Mouse (Mus musculus): ENCODE results near the gene Kif23. TPM values are rescaled to one million over a fixed set of nuclear protein-coding genes. Genes with fewer than 3 reads are reported as not detected.

The Kif23 gene
- polyA plus RNA-seq, 1 experiment = 182 TPM

DNA sequence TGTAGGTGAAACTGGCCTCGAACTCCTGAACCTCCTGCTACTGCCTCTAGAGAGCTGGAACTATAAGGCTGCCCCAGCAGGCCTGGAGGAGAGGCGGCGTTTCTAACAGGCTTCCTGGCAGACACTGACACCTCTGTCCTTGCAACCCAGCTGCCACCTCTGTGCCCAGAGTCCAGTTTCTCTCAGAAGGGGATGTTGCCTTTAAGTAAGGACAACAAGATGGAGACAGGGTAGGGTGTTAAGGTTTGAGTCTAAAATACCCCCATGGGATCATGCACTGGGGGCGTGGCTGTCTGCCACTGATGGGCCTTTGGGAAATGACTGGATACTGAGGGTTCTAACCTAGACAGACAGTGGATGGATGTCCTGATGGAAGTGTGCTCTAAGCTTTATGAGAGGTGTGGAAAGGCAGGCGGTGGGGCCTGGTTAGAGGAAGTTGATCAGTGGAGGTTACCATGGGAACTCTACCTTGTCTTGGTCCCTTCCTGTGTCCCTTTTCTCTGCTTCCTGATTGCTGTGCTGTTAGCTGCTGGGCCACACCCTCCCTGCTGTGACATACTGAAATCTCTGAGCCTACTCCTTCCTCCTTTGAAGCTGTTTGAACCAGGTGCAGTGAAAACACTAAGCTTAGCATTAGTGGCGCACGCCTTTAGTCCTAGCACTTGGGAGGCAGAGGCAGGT is 36.5 kb upstream of the Kif23 start:
- Histone ChIP-seq H3K9ac (ENCODE audit: low read depth, poor library complexity, severe bottlenecking) (no peak overlapping the region), H3K4me1 (ENCODE audit: control insufficient read depth, insufficient read depth, low read length) (no peaks in the 10 kb centered on the region), H3K36me3 (ENCODE audit: control insufficient read depth, insufficient read depth, low read length, poor library complexity, severe bottlenecking) (no peaks in the 10 kb centered on the region), H3K27me3 (ENCODE audit: control insufficient read depth, insufficient read depth, low read length, poor library complexity, severe bottlenecking) (no peaks in the 10 kb centered on the region), H3K27ac (ENCODE audit: insufficient read depth, low read length) (no peak overlapping the region), H3K9me3 (replicated peaks; ENCODE audit: control insufficient read depth, insufficient read depth, low read length, poor library complexity, severe bottlenecking) (no peaks in the 10 kb centered on the region), H3K4me3 (ENCODE audit: low read depth, low read length) (no peak overlapping the region)
- TF ChIP-seq POLR2A (IDR thresholded peaks at IDR 0.05; ENCODE audit: insufficient read depth, low read length) = no peak
- no peak for TF ChIP-seq CTCF (IDR thresholded peaks at IDR 0.05; ENCODE audit: low read depth, low read length)

DNA sequence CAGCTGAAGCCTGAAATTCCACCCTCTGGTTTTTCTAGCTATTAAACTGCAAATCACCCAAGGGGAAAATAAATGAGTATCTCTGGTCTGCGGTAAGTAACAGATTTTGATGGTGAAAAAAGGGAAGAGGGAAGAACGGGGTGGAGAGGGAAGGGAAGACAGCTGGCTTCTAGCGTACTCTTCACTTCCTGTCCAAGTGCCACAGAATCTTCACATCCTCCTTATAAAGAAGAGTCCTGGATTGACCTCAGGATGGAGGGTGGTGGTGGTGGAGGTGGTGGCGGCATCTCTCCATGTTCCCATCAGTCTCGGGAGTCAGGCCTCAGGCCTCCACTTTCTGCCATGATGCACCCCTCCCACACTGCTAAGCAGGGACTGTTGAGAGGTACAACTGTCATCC is 35.3 kb upstream of the Kif23 start:
- Histone ChIP-seq H3K4me1 (ENCODE audit: control insufficient read depth, insufficient read depth, low read length) (no peaks in the 10 kb centered on the region), H3K9ac (ENCODE audit: low read depth, poor library complexity, severe bottlenecking) (no peak overlapping the region), H3K36me3 (ENCODE audit: control insufficient read depth, insufficient read depth, low read length, poor library complexity, severe bottlenecking) (no peaks in the 10 kb centered on the region), H3K27ac (ENCODE audit: insufficient read depth, low read length) (no peak overlapping the region), H3K27me3 (ENCODE audit: control insufficient read depth, insufficient read depth, low read length, poor library complexity, severe bottlenecking) (no peaks in the 10 kb centered on the region), H3K4me3 (ENCODE audit: low read depth, low read length) (no peak overlapping the region), H3K9me3 (replicated peaks; ENCODE audit: control insufficient read depth, insufficient read depth, low read length, poor library complexity, severe bottlenecking) (no peaks in the 10 kb centered on the region)
- TF ChIP-seq POLR2A (IDR thresholded peaks at IDR 0.05; ENCODE audit: insufficient read depth, low read length) (no peak), CTCF (IDR thresholded peaks at IDR 0.05; ENCODE audit: low read depth, low read length) (no peak), EP300 (IDR thresholded peaks at IDR 0.05; ENCODE audit: insufficient read depth, low read depth, low read length) (no peak)

DNA sequence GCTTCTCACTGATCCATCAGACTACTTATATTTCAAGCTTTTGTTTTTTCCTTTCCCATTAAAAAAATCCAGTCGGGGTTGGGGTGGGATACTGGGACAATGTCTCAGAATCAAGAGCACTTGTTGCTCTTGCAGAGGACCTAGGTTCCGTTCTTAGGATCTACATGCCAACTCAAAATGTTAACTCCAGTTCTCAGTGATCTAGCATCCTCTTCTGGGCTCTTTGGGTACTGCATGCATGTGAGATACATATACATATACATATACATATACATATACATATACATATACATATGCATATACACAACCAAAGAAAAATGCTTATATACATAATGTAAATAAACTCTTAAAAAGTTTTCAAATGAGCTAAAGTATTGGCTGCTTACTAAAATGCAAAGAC is 33.4 kb upstream of the Kif23 start:
- no peaks in the 10 kb centered on the region for H3K27me3 ChIP-seq (ENCODE audit: control insufficient read depth, insufficient read depth, low read length, poor library complexity, severe bottlenecking)
- no peaks in the 10 kb centered on the region for H3K4me1 ChIP-seq (ENCODE audit: control insufficient read depth, insufficient read depth, low read length)
- H3K9me3 ChIP-seq (replicated peaks; ENCODE audit: control insufficient read depth, insufficient read depth, low read length, poor library complexity, severe bottlenecking) = no peaks in the 10 kb centered on the region
- H3K27ac ChIP-seq (ENCODE audit: insufficient read depth, low read length) = no peak overlapping the region
- TF ChIP-seq POLR2A (IDR thresholded peaks at IDR 0.05; ENCODE audit: insufficient read depth, low read length) = no peak
- TF ChIP-seq CTCF (IDR thresholded peaks at IDR 0.05; ENCODE audit: low read depth, low read length) = no peak
- TF ChIP-seq EP300 (IDR thresholded peaks at IDR 0.05; ENCODE audit: insufficient read depth, low read depth, low read length) = no peak
- no peaks in the 10 kb centered on the region for H3K36me3 ChIP-seq (ENCODE audit: control insufficient read depth, insufficient read depth, low read length, poor library complexity, severe bottlenecking)
- H3K9ac ChIP-seq (ENCODE audit: low read depth, poor library complexity, severe bottlenecking) = no peak overlapping the region
- no peak overlapping the region for H3K4me3 ChIP-seq (ENCODE audit: low read depth, low read length)

DNA sequence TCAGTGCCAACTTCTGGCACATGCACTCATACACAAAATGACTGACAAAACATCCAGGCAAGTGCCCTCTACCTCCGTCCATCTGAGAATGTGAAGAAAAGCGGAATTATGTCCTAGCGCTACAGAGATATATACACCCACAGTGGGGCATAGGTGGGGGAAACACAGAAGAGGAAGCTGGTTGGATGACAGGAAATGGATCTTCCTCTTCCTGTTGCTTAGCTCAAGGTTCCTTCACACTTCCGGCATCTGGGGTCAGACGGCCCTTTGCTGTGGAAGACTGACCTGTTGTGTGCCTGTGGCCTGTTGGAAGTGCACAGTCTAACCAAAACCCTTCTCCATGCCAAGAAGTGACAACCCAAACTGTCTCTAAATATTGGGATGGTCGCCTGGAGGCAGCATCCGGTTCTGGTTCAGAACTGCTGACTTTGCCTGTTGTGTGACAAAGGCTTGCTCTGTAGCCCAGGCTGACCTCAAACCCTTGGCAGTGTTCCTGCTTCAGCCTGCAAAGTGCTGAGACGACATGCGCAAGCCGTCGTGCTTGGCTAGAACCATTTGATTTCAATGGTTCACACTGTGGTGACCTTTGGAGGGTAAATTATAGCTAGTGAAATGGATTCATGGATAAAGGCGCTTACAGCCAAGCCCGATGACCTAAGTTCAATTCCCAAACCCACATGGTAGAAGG is 30.8 kb upstream of the Kif23 start:
- H3K36me3 ChIP-seq (ENCODE audit: control insufficient read depth, insufficient read depth, low read length, poor library complexity, severe bottlenecking) = no peaks in the 10 kb centered on the region
- no peak overlapping the region for H3K9ac ChIP-seq (ENCODE audit: low read depth, poor library complexity, severe bottlenecking)
- H3K9me3 ChIP-seq (replicated peaks; ENCODE audit: control insufficient read depth, insufficient read depth, low read length, poor library complexity, severe bottlenecking) = no peaks in the 10 kb centered on the region
- no peak for TF ChIP-seq CTCF (IDR thresholded peaks at IDR 0.05; ENCODE audit: low read depth, low read length)
- TF ChIP-seq POLR2A (IDR thresholded peaks at IDR 0.05; ENCODE audit: insufficient read depth, low read length) = no peak
- no peak for TF ChIP-seq EP300 (IDR thresholded peaks at IDR 0.05; ENCODE audit: insufficient read depth, low read depth, low read length)
- no peaks in the 10 kb centered on the region for H3K27me3 ChIP-seq (ENCODE audit: control insufficient read depth, insufficient read depth, low read length, poor library complexity, severe bottlenecking)
- H3K27ac ChIP-seq (ENCODE audit: insufficient read depth, low read length) = no peak overlapping the region
- no peak overlapping the region for H3K4me3 ChIP-seq (ENCODE audit: low read depth, low read length)
- no peaks in the 10 kb centered on the region for H3K4me1 ChIP-seq (ENCODE audit: control insufficient read depth, insufficient read depth, low read length)

DNA sequence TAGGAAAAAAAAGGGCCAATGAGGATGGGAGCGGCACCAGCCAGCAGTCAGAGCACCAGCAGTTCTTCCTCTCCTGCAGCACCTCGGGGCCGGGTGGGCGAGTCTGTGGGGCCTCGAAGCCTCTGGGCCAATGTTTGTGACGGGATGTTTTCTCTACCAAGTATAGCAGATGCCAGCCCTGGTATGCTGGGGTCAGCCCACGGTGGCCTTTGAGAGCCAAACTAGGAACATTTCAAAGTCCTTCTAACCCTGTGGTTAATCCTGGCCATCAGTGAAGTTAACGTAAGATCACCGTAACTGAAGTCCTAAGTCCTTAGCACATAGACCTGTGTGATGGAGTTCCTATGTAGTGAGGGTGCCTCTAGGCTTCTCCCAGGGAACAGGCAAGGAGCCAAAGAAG is 25.5 kb upstream of the Kif23 start:
- Histone ChIP-seq H3K36me3 (ENCODE audit: control insufficient read depth, insufficient read depth, low read length, poor library complexity, severe bottlenecking) (no peaks in the 10 kb centered on the region), H3K9ac (ENCODE audit: low read depth, poor library complexity, severe bottlenecking) (no peak overlapping the region), H3K4me1 (ENCODE audit: control insufficient read depth, insufficient read depth, low read length) (no peaks in the 10 kb centered on the region), H3K27me3 (ENCODE audit: control insufficient read depth, insufficient read depth, low read length, poor library complexity, severe bottlenecking) (no peaks in the 10 kb centered on the region), H3K9me3 (replicated peaks; ENCODE audit: control insufficient read depth, insufficient read depth, low read length, poor library complexity, severe bottlenecking) (no peaks in the 10 kb centered on the region), H3K27ac (ENCODE audit: insufficient read depth, low read length) (no peak overlapping the region), H3K4me3 (ENCODE audit: low read depth, low read length) (no peak overlapping the region)
- TF ChIP-seq POLR2A (IDR thresholded peaks at IDR 0.05; ENCODE audit: insufficient read depth, low read length) = no peak
- no peak for TF ChIP-seq CTCF (IDR thresholded peaks at IDR 0.05; ENCODE audit: low read depth, low read length)
- no peak for TF ChIP-seq EP300 (IDR thresholded peaks at IDR 0.05; ENCODE audit: insufficient read depth, low read depth, low read length)

DNA sequence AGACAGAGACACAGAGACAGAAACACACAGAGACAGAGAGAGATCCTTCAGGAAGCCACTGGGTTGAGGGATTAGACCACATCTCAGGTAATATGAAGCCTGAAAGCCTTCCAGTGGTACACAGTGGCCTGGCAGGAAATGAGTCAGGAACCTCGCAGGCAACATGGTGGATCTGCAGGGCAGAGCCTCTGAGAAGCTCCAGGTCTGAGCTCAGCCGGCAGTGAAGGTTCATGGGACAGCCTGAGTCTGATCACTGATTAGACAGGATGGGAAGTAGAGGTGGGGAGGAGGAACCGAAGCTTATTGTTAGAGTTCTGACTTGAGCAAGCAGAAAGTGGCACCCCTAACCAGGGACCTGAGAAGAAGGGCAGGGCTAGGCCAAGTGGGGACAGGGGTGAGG is 24.5 kb upstream of the Kif23 start:
- TF ChIP-seq CTCF (IDR thresholded peaks at IDR 0.05; ENCODE audit: low read depth, low read length) = no peak
- no peak for TF ChIP-seq POLR2A (IDR thresholded peaks at IDR 0.05; ENCODE audit: insufficient read depth, low read length)
- no peak for TF ChIP-seq EP300 (IDR thresholded peaks at IDR 0.05; ENCODE audit: insufficient read depth, low read depth, low read length)
- H3K27me3 ChIP-seq (ENCODE audit: control insufficient read depth, insufficient read depth, low read length, poor library complexity, severe bottlenecking) = no peaks in the 10 kb centered on the region
- no peaks in the 10 kb centered on the region for H3K9me3 ChIP-seq (replicated peaks; ENCODE audit: control insufficient read depth, insufficient read depth, low read length, poor library complexity, severe bottlenecking)
- no peak overlapping the region for H3K9ac ChIP-seq (ENCODE audit: low read depth, poor library complexity, severe bottlenecking)
- no peak overlapping the region for H3K27ac ChIP-seq (ENCODE audit: insufficient read depth, low read length)
- no peak overlapping the region for H3K4me3 ChIP-seq (ENCODE audit: low read depth, low read length)
- no peaks in the 10 kb centered on the region for H3K36me3 ChIP-seq (ENCODE audit: control insufficient read depth, insufficient read depth, low read length, poor library complexity, severe bottlenecking)
- H3K4me1 ChIP-seq (ENCODE audit: control insufficient read depth, insufficient read depth, low read length) = no peaks in the 10 kb centered on the region
